Comparison of ENCODE assay signal across 9 mouse cellular contexts in genomic region chr7:35322732-35323420, GRCm38 (mm10). TPM values are rescaled to one million over a fixed set of nuclear protein-coding genes. Genes with fewer than 3 reads are reported as not detected.
A peak's percentile ranks its signal among the peaks of the same experiment; 100 is the strongest.
DNase-seq lines count a peak whose midpoint lies in the region; ATAC-seq lines count a peak whose summit lies in the region.
"Had no signal": no experiment of that assay in that cellular context is flagged by ENCODE, and none has a peak within 500 bp of the region (broad histone marks: within the 10 kb centered on the region; RNA-seq: fewer than 3 reads in every experiment).

No protein-coding gene starts in this region.

- no peak for DNase-seq in kidney, adult 8-10 months
- DNase-seq in embryo, embryonic 11 days, result peak; percentile 39
- peak; percentile 23 for DNase-seq in neural tube, embryonic 11.5 days (ENCODE audit: low spot score)
- no peak for DNase-seq in adrenal gland, adult 2 months
- DNase-seq in spleen, postnatal 14 days (ENCODE audit: low spot score in 2 of 2), result no peak
- no peak for DNase-seq in layer of hippocampus, adult 18-20 months (ENCODE audit: low spot score in 2 of 2)

- H3K36me3 ChIP-seq in kidney, embryonic 15.5 days, result no peaks in the 10 kb centered on the region
- H3K36me3 ChIP-seq in hindbrain, embryonic 15.5 days, result no peaks in the 10 kb centered on the region
- H3K36me3 ChIP-seq in neural tube, embryonic 11.5 days (ENCODE audit: control insufficient read depth, insufficient read depth, low read length), result no peaks in the 10 kb centered on the region

- peaks cover 8% of the 10 kb centered on the region for H3K4me1 ChIP-seq in kidney, embryonic 15.5 days
- H3K4me1 ChIP-seq in hindbrain, embryonic 15.5 days (replicated peaks), result peaks cover 6% of the 10 kb centered on the region
- H3K4me1 ChIP-seq in neural tube, embryonic 11.5 days (ENCODE audit: control insufficient read depth, insufficient read depth, low read length), result no peaks in the 10 kb centered on the region

- ATAC-seq in kidney, embryonic 15.5 days (replicated peaks; ENCODE audit: low FRiP score), result no peak
- no peak for ATAC-seq in hindbrain, embryonic 15.5 days (ENCODE audit: low FRiP score, low read depth)
- no peak for ATAC-seq in neural tube, embryonic 11.5 days (ENCODE audit: insufficient read depth, low FRiP score, low TSS enrichment)
- ATAC-seq: Patski had no signal

- 0 out of 2 replicates have a peak overlapping the region, but pooled peaks have one; percentile 19 for H3K9ac ChIP-seq in kidney, embryonic 15.5 days
- no peak overlapping the region for H3K9ac ChIP-seq in hindbrain, embryonic 15.5 days
- H3K9ac ChIP-seq in neural tube, embryonic 11.5 days (ENCODE audit: low read length), result peak overlapping the region; percentile 41; the same call in 1 of the 2 replicates

- H3K27ac ChIP-seq in kidney, embryonic 15.5 days, result no peak overlapping the region
- H3K27ac ChIP-seq in hindbrain, embryonic 15.5 days (replicated peaks), result no peak overlapping the region
- H3K27ac ChIP-seq in neural tube, embryonic 11.5 days (ENCODE audit: low read depth, low read length), result no peak overlapping the region

- no peak overlapping the region for H3K4me3 ChIP-seq in kidney, embryonic 15.5 days (replicated peaks)
- H3K4me3 ChIP-seq in hindbrain, embryonic 15.5 days, result no peak overlapping the region
- H3K4me3 ChIP-seq in neural tube, embryonic 11.5 days (ENCODE audit: low read depth, low read length), result no peak overlapping the region

- H3K9me3 ChIP-seq in kidney, embryonic 15.5 days (replicated peaks), result no peaks in the 10 kb centered on the region
- H3K9me3 ChIP-seq in hindbrain, embryonic 15.5 days, result no peaks in the 10 kb centered on the region
- no peaks in the 10 kb centered on the region for H3K9me3 ChIP-seq in neural tube, embryonic 11.5 days (ENCODE audit: control insufficient read depth, low read length)

- WGBS in kidney, embryonic 15.5 days, result 8% methylated on average over 11 of the region's 13 CpGs
- WGBS in hindbrain, embryonic 15.5 days, result 6% methylated on average over 11 of the region's 13 CpGs
- WGBS in neural tube, embryonic 11.5 days, result 3% methylated on average over 11 of the region's 13 CpGs

- no peaks in the 10 kb centered on the region for H3K27me3 ChIP-seq in kidney, embryonic 15.5 days
- no peaks in the 10 kb centered on the region for H3K27me3 ChIP-seq in hindbrain, embryonic 15.5 days
- H3K27me3 ChIP-seq in neural tube, embryonic 11.5 days (ENCODE audit: control insufficient read depth, insufficient read depth, low read length), result no peaks in the 10 kb centered on the region
- H3K27me3 ChIP-seq: Patski had no signal

- H3K4me2 ChIP-seq in kidney, embryonic 15.5 days, result peak overlapping the region; percentile 38
- peak overlapping the region; percentile 34 for H3K4me2 ChIP-seq in hindbrain, embryonic 15.5 days
- H3K4me2 ChIP-seq in neural tube, embryonic 11.5 days (ENCODE audit: low read depth), result peak overlapping the region; percentile 29

RNA-seq across cellular contexts. Expression of gene Gpatch1, which starts 4.6 kb away (rescaled TPM):
- 19.5 and 20.4 TPM in 2 replicates for polyA plus RNA-seq in kidney, embryonic 15.5 days (2015; fragmentation: Nextera tagmentation; extraction: Ambion mirVana)
- polyA plus RNA-seq in hindbrain, embryonic 15.5 days (2015; fragmentation: Nextera tagmentation; extraction: Ambion mirVana), result 17.9 and 20.0 TPM in 2 replicates
- 20.0 and 21.4 TPM in 2 replicates for polyA plus RNA-seq in neural tube, embryonic 11.5 days (2014; fragmentation: Nextera tagmentation; extraction: Ambion mirVana)
- 10 to 100 TPM; 16.9 to 17.2 TPM for total RNA-seq in adrenal gland, adult 2 months (2021)
- polyA plus RNA-seq in adrenal gland, adult 2 months (2012; rRNA removed), result 1.8 and 2.9 TPM in 2 replicates
- 10 to 100 TPM; 26.5 to 30.1 TPM for total RNA-seq in layer of hippocampus, adult 18-20 months (2021)

RNA-seq across cellular contexts. Expression of gene Rhpn2, which starts 11.1 kb away (rescaled TPM):
- 14.3 and 14.4 TPM in 2 replicates for polyA plus RNA-seq in kidney, embryonic 15.5 days (2015; fragmentation: Nextera tagmentation; extraction: Ambion mirVana)
- polyA plus RNA-seq in hindbrain, embryonic 15.5 days (2015; fragmentation: Nextera tagmentation; extraction: Ambion mirVana), result 2.8 and 3.7 TPM in 2 replicates
- polyA plus RNA-seq in neural tube, embryonic 11.5 days (2014; fragmentation: Nextera tagmentation; extraction: Ambion mirVana), result 3.3 and 3.6 TPM in 2 replicates
- total RNA-seq in adrenal gland, adult 2 months (2021), result 1 to 10 TPM; 1.6 to 4.6 TPM
- 0.51 and 1.3 TPM in 2 replicates for polyA plus RNA-seq in adrenal gland, adult 2 months (2012; rRNA removed)
- 1 to 10 TPM; 7.3 to 9.1 TPM for total RNA-seq in layer of hippocampus, adult 18-20 months (2021)

Comparison
In these comparisons a context has a peak if more than half of its experiments do, and no peak if none do; other contexts are left out.
1. DNase-seq: peak in embryo, embryonic 11 days (single experiment) and neural tube, embryonic 11.5 days (single experiment); none in kidney, adult 8-10 months (0 of 2), adrenal gland, adult 2 months (single experiment), spleen, postnatal 14 days (0 of 2) and layer of hippocampus, adult 18-20 months (0 of 2).
2. Peak in every context shown above with its lines, with median percentiles within 50 percentile points of each other: H3K4me2 ChIP-seq.